Mouse (Mus musculus) right cerebral cortex, postnatal 14 days (tissue): ENCODE measurements around the gene Mpv17l.
A peak's percentile ranks its signal among the peaks of the same experiment; 100 is the strongest.
"Not testable (repeated sequence)": the region's sequence is repeated elsewhere in the genome, so short reads cannot be mapped to it uniquely, and the experiment has no call there.

ENCODE experiments used
- DNase-seq: peaks from one replicate; pipeline ENCODE4 v3.0.0; 2022

The Mpv17l gene

DNA sequence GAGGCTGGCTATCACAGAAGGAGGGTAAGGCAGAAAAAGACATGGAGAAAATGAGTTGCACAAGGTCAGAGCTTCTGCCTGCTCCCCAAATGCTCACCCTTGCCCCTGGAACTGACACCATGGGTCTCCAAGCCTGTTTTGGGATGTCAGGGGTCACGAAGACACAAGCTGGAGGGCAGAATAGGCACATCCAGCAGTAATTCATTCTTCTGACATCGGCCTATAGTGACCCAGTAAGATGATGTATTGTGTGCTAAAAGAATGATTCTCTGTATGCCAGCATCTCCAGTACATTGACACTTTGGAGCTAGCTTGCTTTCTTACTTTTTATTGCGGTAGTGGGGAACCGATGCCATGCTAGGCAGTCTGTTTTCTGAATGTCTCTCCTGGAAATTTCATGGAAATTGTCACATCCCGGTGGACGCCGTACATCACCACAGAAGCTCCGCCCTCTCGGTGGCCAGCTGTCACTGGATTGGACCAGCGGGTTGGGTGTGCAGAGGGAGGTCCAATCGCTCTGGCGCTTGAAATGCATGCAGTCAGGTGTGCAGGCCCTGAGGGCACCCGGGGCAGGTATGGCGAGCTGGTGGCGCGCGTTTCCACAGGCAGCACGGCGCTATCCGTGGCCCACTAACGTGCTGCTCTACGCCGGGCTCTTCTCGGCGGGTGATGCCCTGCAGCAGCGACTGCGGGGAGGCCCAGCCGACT is 37.3 kb downstream of the Mpv17l start:
- DNase-seq, result peak; percentile 77

DNA sequence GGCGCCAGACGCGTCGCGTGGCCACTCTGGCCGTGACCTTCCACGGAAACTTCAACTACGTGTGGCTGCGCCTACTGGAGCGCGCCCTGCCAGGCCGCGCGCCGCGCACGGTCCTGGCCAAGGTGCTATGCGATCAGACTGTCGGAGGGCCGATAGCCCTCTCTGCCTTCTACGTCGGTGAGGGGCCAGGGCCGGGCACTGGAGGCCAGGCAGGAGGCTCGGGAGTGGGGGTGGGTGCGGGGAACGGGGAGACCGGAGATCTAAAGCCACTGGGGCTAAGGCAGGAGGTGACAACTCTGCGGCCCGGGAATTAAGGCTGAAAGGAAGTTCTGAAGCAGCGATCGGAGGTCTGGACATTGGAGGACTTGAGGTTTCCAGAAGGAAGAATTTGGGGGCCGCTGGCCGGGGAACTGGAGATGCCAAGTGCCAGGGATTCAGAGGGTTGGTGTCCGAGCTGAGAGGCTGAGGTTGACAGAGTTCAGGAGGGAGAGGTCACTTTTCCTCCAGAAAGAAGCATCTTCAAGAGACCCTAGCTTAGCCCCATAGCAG is 38.0 kb downstream of the Mpv17l start:
- no peak for DNase-seq

DNA sequence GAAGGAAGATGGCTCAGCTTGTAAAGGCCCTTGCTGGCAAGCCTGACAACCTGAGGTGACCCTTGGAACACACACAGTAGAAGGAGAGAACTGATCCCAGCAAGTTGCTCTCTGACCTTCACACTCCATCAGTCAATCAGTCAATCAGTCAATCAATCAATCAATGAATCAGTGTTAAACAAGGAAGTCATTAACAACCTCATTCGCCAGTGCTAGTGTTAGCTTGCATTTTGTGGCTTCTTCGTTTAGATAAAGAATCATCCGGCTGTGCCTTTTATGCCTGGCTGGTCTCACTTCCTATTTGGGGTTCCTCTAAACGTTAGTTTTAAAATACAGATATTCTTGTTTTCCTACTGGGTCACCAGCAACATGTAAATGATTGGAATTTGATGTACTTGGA is 41.2 kb downstream of the Mpv17l start:
- DNase-seq, result no peak

DNA sequence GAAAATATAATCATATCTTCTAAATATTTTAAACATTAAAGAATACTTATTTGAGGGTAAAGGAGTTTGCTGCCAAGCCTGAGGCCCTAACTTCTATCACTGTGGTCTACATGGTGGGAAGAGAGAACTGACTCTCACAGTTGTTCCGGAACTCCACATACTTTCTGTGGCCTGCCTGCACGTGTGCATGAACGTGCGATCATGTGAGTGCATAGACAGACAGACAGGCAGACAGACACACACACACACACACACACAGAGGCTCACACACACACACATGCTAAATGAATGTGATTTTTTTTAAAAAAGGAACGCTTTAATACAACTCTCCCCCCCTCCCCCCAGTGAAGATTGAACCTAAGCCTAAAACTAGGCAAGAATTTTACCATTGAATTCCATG is 41.8 kb downstream of the Mpv17l start:
- no peak for DNase-seq

DNA sequence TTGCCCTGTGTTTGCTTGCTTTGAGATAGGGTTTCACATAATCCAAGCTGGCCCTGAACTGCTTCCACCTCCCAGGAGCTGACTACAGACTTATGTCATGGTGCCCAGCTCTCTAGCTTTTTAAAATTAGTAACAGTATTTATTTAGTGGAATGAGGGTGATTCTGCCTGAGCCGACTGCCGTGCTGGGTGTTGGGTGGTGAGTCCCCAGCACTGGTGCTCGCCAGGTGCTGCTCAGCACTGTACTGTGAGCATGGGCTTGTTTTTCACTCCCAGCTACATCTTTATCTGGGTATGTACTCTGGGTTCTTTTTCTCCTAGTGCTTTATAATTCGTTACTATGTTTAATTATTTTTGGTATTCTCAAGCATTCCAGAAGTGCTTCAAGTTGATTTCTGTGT is 42.2 kb downstream of the Mpv17l start:
- no peak for DNase-seq

DNA sequence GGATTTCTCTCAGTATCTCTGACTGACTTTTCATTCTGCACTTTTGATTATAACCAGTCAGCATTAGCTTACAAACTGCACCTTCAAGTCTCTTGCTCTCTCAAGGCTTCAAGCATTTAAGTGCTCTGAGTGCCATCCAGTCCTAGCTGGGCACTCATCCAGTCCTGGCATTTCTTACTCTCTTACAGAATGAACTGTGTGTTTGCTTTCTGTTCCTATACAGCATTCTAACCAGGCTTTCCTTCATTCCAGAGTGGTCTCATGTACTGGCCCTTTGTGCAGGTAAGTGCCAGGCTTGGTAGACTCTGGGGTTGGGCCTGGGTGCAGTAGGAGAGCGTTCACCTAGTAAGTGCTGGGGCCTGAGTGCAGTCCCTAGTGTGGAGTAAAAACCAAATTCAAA is 43.3 kb downstream of the Mpv17l start:
- no peak for DNase-seq

DNA sequence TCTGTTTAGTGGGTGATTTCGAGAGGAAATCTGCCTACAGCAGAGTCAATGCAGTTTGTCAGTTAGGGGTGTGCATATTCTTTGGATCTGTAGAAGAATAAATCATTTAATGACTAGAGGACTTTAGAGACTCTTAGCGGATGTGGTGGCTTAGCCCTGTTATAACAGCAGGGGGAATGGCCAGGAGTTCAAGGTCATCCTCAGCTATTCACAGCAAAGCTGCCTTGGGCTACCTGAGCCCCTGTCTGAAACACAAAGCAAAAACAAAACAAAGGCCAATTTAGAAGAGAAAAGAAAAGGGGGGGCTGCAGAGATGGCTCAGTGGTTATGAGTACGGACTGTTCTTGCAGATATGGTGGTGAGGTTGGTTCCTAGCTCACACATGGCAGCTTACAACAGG is 48.3 kb downstream of the Mpv17l start:
- DNase-seq, result no peak

DNA sequence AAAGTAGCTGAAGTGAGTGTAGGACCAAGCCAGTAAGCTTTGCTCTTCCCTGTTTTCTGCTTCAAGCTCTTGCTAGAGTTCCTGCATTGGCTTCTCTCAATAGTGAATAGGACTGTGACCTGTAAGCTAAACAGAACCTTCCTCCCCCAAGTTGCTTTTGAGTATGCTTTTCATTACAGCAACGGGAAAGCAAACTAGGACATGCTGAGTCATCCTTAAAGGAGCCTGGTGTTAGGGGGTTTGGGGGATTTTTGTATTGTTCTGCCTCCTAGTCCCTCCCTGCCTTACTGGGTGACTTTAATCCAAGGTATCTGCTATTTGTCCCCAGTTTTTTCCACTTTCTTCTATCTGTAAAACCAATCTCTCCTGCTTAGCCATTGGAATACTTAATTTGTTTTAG is 59.1 kb downstream of the Mpv17l start:
- DNase-seq, result no peak

DNA sequence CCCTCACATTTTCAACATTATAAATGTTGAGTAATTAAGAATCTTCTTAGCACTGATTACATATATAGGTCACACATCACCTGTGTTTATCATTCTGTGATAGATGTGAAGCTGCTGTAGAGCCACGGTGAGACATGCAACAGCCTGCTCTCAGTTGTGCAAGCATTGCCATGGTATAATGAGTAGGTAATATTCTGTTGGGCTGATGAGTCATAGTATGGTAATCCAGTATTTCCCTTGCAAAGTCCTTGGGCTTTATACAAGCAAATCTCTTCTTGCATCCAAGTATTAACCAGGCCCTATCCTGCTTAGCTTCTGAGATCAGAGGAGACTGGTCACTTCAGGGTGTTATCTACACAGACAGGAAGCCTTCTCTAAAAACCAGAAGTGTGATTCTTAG is 66.1 kb downstream of the Mpv17l start:
- DNase-seq, result no peak

DNA sequence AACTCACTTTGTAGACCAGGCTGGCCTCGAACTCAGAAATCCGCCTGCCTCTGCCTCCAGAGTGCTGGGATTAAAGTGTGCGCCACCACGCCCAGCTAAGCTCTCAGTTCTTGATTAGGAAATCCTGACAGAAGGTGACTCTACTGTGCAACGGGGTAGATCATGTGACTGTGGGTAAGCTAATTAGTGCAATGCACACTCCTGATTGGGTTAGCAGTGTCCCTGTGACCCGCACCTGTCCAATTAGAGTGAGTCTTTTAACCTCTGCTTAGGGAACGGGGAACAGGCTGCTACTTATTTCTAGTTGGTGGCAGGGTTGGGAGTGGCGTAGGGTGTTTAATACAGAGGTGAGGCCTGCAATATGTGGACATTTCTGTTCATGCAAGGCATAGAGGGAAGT is 69.1 kb downstream of the Mpv17l start:
- no peak for DNase-seq

DNA sequence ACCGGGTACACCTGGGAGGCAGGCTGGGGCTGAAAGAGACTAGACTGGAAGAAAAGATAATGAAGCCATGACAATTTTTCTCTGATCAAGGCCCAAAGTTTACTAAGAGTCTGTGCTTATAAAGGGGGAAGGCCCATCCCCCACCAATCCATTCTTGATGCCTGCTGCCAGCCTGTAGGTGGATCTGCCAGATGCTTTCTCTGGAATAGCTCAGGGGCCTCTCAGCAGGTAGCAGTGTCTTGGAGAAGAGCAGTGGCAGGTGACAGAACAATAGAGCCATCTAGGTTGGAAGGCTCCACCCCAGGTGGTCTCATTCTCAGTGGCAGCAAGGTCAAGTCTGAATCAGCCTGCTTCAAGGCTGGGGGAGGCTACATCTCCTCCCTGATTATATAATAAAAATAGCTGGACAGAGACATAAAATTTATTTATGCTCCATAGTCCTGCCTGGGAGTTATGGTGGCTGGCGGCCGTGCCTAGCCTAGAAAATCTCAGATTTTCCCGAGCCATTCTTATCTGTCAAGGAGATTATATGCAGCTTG is 73.5 kb downstream of the Mpv17l start:
- not testable (repeated sequence) for DNase-seq

DNA sequence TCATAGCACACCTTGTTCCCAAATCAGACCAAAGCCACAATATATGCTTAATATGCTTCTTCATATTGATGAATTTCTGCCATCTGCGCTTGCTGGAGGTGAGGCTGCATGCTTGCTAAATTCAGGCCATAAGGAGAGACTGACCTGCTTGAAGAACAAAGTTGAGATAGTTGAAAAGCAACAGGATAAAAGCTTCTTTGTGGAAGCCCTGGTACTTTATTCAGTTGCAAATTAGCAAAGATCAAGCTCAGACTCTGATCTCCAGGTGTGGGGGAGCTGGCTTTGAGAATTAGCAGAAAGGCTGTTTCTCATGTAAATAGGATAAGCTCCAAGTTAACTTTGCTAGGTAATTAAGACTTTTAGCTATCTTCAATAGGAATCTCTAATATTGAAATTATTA is 74.1 kb downstream of the Mpv17l start:
- DNase-seq, result not testable (repeated sequence)

DNA sequence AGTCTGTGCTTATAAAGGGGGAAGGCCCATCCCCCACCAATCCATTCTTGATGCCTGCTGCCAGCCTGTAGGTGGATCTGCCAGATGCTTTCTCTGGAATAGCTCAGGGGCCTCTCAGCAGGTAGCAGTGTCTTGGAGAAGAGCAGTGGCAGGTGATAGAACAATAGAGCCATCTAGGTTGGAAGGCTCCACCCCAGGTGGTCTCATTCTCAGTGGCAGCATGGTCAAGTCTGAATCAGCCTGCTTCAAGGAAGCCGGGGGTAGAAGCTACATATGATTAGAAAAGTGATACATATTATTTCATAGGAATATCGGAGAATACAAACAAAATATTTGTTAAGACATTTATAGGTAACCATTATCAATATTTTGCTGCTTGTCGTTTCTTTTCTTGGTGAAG is 78.8 kb downstream of the Mpv17l start:
- not testable (repeated sequence) for DNase-seq

DNA sequence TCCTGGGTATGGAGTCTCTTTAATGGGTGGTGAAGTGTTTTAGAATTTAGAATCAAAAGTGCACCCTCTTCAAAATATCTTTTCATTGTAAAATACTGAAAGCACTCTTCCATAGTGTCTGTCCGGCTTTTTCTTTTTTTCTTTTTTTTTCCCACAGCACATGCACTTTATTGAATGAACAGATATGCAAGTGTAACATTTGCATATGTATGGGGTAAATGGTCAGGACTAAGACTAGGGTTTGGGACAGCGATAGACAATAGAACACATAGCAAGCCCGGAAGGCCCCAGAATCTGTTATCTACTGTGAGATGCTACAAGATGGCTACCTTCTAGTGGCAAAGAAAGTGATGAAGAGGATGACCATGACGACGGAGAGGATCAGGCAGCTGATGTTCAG is 80.2 kb downstream of the Mpv17l start:
- no peak for DNase-seq

DNA sequence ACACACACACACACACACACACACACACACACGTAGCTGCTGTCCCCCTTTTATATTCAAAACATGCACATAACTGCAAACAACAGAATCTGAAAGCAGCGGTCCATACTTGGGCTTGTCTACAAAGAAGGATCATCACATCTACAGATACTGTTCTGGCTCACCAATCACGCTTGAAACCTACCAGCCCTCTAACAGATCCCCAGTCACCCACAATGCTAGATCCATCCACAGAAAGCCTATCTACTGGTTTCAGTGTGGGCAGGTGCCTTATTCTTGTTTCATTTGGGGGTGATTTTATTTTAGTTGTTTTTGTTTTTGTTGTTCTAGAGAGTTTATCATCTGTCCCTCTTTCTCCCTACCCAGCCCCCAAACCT is 83.2 kb downstream of the Mpv17l start:
- no peak for DNase-seq

DNA sequence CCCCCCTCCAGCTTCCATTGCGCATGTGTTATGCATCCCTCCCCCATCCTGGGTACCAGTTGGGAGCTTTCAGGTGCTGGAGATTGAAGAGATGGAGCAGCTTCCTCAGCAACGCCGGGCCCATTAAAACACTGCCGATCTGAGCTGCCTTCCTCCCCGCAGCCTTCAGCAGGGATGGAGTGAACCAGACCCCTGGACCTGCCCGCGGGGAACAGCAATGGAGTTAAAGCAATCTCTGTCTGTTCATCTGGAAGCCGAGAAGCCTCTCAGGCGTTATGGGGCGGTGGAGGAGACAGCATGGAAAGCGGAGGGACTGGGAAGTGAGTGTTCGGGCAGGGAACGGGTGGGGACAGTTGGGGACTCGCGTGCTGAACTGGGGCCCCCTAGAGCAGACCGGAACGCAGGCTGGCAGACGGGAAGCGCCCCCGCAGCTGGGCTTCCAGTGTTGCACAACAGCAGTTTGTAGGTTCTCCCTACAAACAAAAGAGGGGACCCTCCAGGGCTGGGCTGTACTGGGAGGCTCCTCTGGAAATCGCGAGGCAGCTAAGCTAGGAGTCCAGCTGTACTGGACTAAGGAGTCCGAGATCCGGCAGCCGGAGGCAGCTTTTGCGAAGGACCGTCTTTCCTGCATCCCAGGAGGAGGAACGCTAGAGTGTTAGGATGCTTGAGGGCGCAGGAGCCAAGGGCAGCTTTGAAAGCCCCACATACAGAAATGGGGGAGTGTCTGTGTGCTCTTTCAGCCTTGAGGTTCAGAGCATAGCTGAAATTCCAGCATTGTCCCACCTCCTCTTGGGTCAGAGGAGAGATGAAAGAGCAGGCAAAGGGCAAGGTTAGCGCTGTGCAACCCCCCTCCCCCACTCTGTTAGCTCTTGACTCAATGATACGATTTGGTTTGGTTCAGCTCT is 83.9 kb downstream of the Mpv17l start, which contains the start of the genes 2900011O08Rik and Ifitm7:
Gene 2900011O08Rik (plus strand): TSS at position 31 of the 905 bp plus-strand sequence.
Gene Ifitm7 (minus strand): TSS at position 315 of the 905 bp plus-strand sequence.
- peak; percentile 53 for DNase-seq

DNA sequence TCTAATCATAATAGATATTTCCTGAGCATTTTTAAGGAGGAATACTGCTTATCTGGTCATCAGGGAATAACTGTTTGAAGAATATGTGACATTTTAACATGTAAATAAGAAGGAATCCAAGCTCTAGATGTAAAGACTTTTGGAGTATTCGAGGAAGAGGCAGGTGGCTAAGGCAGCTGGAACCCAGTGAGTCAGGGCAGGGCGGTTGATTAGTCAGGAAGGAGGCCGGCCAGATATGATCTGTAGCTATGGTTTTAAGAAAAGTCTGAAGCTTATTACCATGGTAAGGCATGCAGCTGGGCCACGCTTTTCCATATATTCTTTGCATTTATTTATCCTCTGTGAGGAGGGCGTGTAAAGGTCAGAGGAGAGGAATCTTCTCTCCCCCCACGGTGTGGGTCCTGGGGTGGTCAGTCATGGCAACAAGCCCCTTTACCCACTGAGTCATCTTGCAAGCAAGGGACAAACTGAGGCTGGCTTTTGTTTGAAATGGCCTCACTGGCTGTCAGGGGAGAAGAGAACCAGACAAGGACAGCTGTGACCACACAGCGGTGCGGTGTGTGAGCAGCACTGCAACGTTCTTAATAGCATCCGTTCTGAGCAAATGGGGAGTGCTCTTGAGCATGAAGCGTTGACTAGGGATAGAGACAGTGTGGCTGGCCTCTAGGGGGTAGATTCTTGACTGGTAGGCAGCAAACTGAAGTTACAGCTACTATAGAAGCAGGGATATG is 89.7 kb downstream of the Mpv17l start:
- no peak for DNase-seq

DNA sequence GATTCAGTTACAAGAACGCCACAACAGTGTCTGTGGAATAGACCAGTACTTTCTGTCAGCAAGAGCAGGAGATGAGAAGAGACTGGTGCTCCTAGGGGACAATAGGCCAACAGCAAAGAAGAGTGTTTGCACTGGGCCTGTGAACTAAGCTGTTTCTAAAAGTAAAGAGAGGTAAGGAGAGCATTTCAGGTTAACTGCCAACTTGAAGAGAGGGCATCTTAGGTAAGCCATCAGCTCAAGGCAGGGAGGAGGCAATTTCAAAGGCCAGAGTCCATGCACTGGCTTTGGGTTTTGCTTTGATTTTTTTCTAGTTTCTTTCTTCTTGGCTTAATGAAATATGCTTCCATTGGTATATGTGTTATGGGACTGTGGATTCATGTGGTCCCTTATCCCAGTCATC is 91.1 kb downstream of the Mpv17l start:
- no peak for DNase-seq

DNA sequence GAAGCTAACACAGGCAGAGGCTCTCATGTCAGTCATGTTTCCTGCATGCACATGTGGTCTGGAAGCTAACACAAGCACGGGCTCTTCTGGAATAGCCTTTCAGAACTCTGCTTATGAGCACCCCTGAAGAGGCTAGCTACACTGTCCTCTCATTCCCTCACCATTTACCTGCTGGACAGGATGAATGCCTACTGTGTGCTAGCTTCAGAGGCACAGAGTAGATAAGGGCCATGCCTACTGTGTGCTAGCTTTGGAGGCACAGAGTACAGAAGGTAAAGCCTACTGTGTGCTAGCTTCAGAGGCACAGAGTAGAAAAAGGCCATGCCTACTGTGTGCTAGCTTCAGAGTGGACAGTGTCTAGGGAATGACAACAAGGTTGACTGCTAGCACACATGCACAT is 91.5 kb downstream of the Mpv17l start:
- no peak for DNase-seq
